Mouse (Mus musculus) B cell, adult 62 days (primary cell): ENCODE results near the gene Rarres2. TPM values are rescaled to one million over a fixed set of nuclear protein-coding genes. Genes with fewer than 3 reads are reported as not detected.

Experiments
- total RNA-seq: library from RNA; stranded (reverse); gene quantifications from 4 replicates; pipeline ENCODE4 v1.2.4, GENCODE M21; 2023

Gene Rarres2
- 0.86 to 0.88 TPM in 2 of 4 replicates, not detected in the others for total RNA-seq

DNA sequence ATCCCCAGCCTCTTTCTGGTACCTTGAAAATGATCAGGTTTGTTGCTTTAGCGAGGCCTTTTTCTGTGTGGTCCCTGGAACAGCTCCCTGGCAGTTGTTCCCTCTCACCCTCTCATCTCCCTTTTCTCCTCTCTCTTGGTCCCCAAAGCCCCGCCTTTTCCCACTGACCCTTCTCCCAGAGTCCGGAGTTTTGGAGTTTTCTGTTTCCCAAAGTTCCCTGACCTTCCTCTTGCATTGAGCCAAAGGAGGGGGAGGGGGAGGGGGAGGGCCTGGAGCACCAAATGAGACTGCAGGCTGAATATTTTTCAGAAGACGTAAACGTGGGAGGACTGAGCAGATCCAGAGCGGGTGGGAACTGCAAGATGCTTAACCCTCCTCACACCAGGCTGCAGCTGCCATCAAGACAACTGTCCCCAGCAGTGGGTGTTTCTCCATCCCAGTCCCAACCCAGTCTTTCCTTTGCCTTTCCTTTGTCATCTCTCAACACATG is at the start of gene Rarres2:
TSS of gene Rarres2 (minus strand) at position 218 of the 490 bp plus-strand sequence.

DNA sequence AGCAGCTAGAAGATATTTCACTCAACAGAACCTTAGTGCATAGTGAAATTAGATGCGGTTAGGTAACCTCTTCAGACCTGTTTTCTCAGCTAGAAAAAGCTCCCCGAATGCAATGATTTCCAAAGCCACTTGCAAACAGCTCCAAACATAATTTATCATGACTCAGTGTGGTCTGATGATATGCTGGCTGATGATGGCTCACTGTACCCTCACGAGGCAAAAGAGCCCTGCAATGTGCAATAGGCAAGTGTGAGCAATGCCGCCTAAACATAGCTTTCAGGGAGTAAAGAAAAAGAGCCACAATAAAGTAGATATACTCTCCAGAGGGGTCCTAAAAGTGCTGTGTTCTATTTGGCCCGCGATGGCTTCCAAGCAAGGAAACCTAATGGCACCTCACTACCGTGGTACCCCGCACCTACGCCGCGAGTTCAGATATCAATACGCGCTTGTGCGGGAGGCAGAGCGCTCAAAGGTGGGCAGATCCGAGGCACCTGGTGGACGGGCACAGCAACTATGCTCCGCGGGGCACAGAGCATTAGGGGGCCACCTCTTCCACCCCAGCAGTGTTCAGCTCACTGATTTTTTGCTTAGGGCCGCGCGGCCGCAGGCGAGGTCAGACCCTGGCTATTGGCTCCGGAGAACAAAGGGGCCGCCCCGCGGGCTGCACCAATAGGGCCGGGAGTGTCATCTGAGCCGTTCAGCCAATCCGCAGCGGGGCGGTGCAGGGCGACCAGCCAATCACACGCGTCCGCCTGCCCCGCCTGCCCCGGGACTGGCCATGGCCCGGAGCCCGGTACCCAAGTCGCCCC is 28.9 kb upstream of the Rarres2 start, which contains the start of gene Zfp775:
TSS of gene Zfp775 (plus strand) at position 793 of the 809 bp plus-strand sequence.

GRCm38 (mm10) chr6:48593158-48594042 is 20.8 kb upstream of the Rarres2 start, which contains the start of the genes Repin1 and Gm44965:
Gene Repin1, plus strand, starts transcription at chr6:48593883.
Gene Gm44965, plus strand, starts transcription at chr6:48593941.

GRCm38 (mm10) chr6:48589194-48589750 is 16.7 kb upstream of the Rarres2 start, which contains the start of gene Gm45021:
Gene Gm45021, plus strand, starts transcription at chr6:48589610.

DNA sequence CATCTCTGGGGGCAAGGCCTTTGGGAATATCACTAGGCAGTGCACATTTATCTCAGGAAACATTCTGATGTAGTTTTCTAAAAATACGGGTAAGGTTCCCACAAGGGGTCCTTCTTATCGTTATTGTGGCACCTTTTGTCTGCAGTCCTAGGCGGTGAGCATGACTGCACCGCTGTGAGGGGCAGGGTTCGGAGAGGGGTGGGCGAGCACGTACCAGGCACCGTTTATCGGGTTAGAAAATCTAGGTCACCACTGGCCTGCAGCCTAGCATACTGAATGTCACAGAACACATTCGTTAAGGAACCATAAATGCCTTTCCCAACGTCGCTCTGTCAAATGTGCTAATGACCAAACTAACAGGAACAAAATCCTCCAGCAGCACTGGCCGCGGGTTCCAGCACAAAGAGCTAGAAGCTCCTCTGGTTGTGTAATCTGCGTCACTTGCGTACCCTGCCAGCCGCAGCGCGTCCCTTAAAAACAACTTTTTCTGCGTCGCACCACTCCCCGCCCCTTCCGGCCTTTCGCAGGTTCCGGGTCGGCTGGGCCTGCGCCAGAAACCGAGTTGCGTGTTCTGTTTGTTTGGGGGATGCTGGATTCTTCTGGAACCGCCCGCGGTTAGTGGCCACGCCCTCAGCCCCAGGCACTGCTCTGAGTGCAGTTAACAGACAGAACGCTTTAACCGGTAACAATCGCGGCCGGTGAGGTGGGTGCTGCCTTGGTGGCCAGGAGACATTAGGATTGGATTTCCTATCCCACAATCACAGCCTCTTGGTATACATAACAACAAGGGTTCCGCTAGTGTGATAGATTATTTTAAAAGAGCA is 18.1 kb downstream of the Rarres2 start, which contains the start of gene Lrrc61:
TSS of gene Lrrc61 (plus strand) at position 517 of the 824 bp plus-strand sequence.

DNA sequence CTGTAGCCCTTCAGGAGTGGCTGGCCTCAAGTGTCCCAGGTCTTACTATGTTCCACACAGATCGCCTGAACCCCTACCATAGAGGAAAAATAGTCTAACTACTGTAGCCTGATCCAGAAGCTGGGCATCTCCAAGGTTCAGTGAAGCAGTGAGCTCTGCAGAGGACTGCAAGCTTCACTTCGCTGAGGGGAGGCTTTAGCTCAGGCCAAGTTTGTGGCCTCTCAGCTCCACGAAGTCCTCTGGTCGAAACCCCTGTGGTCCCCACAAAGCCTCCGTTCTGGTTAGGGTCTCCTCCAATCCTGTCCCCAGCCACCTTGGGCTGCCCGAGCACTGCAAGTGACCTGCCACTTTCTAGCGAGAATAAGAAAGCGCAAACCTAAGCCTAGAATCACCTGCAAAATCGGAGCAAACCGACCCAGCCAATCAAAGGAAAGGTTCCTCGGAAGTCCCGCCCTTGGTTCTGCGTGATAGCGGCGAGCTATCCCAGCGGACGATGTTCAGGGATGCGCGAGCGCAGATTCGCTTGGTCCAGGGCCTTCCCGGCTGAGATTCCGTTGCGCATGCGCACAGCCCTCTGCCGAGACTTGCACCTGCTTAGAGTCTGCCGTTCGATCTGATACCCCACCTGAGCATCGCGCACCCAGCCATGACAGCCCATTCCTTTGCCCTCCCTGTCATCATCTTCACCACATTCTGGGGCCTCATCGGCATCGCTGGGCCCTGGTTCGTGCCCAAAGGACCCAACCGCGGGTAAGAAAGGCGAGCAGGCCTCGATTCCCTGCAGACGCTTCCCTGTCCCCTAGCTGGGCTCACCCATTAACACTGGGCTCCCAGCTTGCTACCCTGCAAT is 35.3 kb downstream of the Rarres2 start, which contains the start of gene Atp6v0e2:
TSS of gene Atp6v0e2 (plus strand) at position 511 of the 850 bp plus-strand sequence.

Other genes with a start within 250 kb of the Rarres2 start
- gene Krba1, start 177.2 kb downstream of the Rarres2 start, total RNA-seq: 23.7 to 25.7 TPM (median 24.7 TPM) in 4 replicates
- gene Zfp467, start 127.0 kb downstream of the Rarres2 start, total RNA-seq: 3.5 to 6.8 TPM (median 6.4 TPM) in 4 replicates
- gene Sspo, start 124.6 kb downstream of the Rarres2 start, total RNA-seq: 0.06 to 0.39 TPM (median 0.09 TPM) in 3 of 4 replicates, not detected in the other
- 0.60 to 1.6 TPM (median 0.81 TPM) in 3 of 4 replicates, not detected in the other for gene Atp6v0e2, start 35.2 kb downstream of the Rarres2 start, total RNA-seq
- 37.3 to 57.1 TPM (median 41.3 TPM) in 4 replicates for gene Lrrc61, start 18.0 kb downstream of the Rarres2 start, total RNA-seq
- gene Gm45021, start 16.8 kb upstream of the Rarres2 start, total RNA-seq: not detected in 4 replicates
- 5.2 to 8.7 TPM (median 7.0 TPM) in 4 replicates for gene Repin1, start 21.1 kb upstream of the Rarres2 start, total RNA-seq
- gene Gm44965, start 21.2 kb upstream of the Rarres2 start, total RNA-seq: 3.2 to 4.3 TPM in 2 of 4 replicates, not detected in the others
- 2.6 to 7.6 TPM (median 3.5 TPM) in 4 replicates for gene Zfp775, start 29.3 kb upstream of the Rarres2 start, total RNA-seq
- 0.15 TPM in 1 of 4 replicates, not detected in the others for gene AI854703, start 54.0 kb upstream of the Rarres2 start, total RNA-seq
- gene Gimap8, start 74.4 kb upstream of the Rarres2 start, total RNA-seq: 120 to 134 TPM (median 126 TPM) in 4 replicates
- 43.3 to 49.9 TPM (median 44.9 TPM) in 4 replicates for gene Gimap9, start 103.3 kb upstream of the Rarres2 start, total RNA-seq
- gene Gimap4, start 111.8 kb upstream of the Rarres2 start, total RNA-seq: 125 to 156 TPM (median 132 TPM) in 4 replicates
- 1,215 to 1,315 TPM (median 1,252 TPM) in 4 replicates for gene Gimap6, start 135.4 kb upstream of the Rarres2 start, total RNA-seq
- 34.6 to 42.0 TPM (median 40.8 TPM) in 4 replicates for gene Gm28053, start 145.8 kb upstream of the Rarres2 start, total RNA-seq
- 85.1 to 98.1 TPM (median 90.2 TPM) in 4 replicates for gene Gimap7, start 145.8 kb upstream of the Rarres2 start, total RNA-seq
- gene Gimap1, start 166.3 kb upstream of the Rarres2 start, total RNA-seq: 111 to 129 TPM (median 124 TPM) in 4 replicates
- gene Gimap5, start 173.4 kb upstream of the Rarres2 start, total RNA-seq: 100 to 107 TPM (median 105 TPM) in 4 replicates
- gene Gimap3, start 198.1 kb upstream of the Rarres2 start, total RNA-seq: 155 to 167 TPM (median 164 TPM) in 4 replicates